Mouse (Mus musculus) MEL (cell line): ENCODE data around the gene Nup210l. TPM values are rescaled to one million over a fixed set of nuclear protein-coding genes. Genes with fewer than 3 reads are reported as not detected.

Source experiments
- DNase-seq: peaks from one replicate; pipeline ENCODE4 v3.0.0; 2011; ENCODE audit warnings: low read depth, low spot score
- H3K27ac ChIP-seq: 2 replicates; pipeline ENCODE4 v1.5.1; 2012; ENCODE audit warnings: low read depth, mild to moderate bottlenecking, control low read depth, low read length, moderate library complexity; ENCODE audit not compliant: control insufficient read depth
- H3K27me3 ChIP-seq, 2 experiments: fragments of 150-350 bp in 1 of 2; sonication (generic) in 1 of 2; 2 replicates each; pipeline ENCODE4 v1.6.1; 2012; ENCODE audit warnings: low read length in 2 of 2, mild to moderate bottlenecking in 2 of 2, improper control_type of control experiment in 1 of 2, moderate library complexity in 1 of 2; ENCODE audit not compliant: insufficient read depth in 2 of 2, control insufficient read depth in 1 of 2
- H3K36me3 ChIP-seq, 2 experiments: 2 replicates each; pipeline ENCODE4 v1.6.1; 2012 to 2014; ENCODE audit warnings: low read length in 2 of 2, improper control_type of control experiment in 1 of 2, inconsistent platforms in 1 of 2, mild to moderate bottlenecking in 1 of 2; ENCODE audit not compliant: insufficient read depth in 2 of 2, control insufficient read depth in 1 of 2
- H3K4me1 ChIP-seq, 2 experiments: fragments of 150-350 bp in 1 of 2; sonication (generic) in 1 of 2; 2 replicates each; pipeline ENCODE4 v1.6.1; 2012; ENCODE audit warnings: low read length in 2 of 2, improper control_type of control experiment in 1 of 2, mild to moderate bottlenecking in 1 of 2; ENCODE audit not compliant: insufficient read depth in 2 of 2, control insufficient read depth in 1 of 2
- H3K4me3 ChIP-seq, 2 experiments: fragments of 150-350 bp in 1 of 2; sonication (generic) in 1 of 2; 2 replicates each; pipeline ENCODE4 v1.5.1; 2012; ENCODE audit warnings: low read depth in 2 of 2, low read length in 2 of 2, mild to moderate bottlenecking in 2 of 2, moderate library complexity in 2 of 2, control low read depth in 1 of 2, improper control_type of control experiment in 1 of 2; ENCODE audit not compliant: control insufficient read depth in 1 of 2, insufficient read depth in 1 of 2
- H3K79me2 ChIP-seq: 2 replicates; pipeline ENCODE4 v1.6.1; 2012; ENCODE audit warnings: mild to moderate bottlenecking, low read length, moderate library complexity; ENCODE audit not compliant: control insufficient read depth, poor library complexity, insufficient read depth
- H3K9ac ChIP-seq: 2 replicates; pipeline ENCODE4 v1.6.1; 2012; ENCODE audit warnings: low read depth, mild to moderate bottlenecking, control low read depth, low read length, moderate library complexity; ENCODE audit not compliant: control insufficient read depth, poor library complexity, severe bottlenecking
- H3K9me3 ChIP-seq: fragments of 150-350 bp; sonication (generic); replicated peaks from 2 replicates; pipeline ENCODE4 v1.6.1; 2012; ENCODE audit warnings: mild to moderate bottlenecking, low read length, improper control_type of control experiment, moderate library complexity; ENCODE audit not compliant: insufficient read depth
- BHLHE40 ChIP-seq: IDR thresholded peaks from 2 replicates; pipeline ENCODE4 v1.6.1; 2012; ENCODE audit warnings: low read depth, mild to moderate bottlenecking, inconsistent platforms, low read length, improper control_type of control experiment, borderline replicate concordance
- CHD2 ChIP-seq: IDR thresholded peaks from 2 replicates; pipeline ENCODE4 v1.6.1; 2011; ENCODE audit warnings: low read length, improper control_type of control experiment
- CTCF ChIP-seq, 3 experiments: IDR thresholded peaks in 2 of 3; conservative IDR thresholded peaks in 1 of 3; 2 replicates each; pipeline ENCODE4 v1.5.1; 2011 to 2012; ENCODE audit warnings: low read length in 3 of 3, low read depth in 2 of 3, mild to moderate bottlenecking in 2 of 3, improper control_type of control experiment in 1 of 3, inconsistent platforms in 1 of 3, mixed read lengths in 1 of 3, moderate library complexity in 1 of 3; ENCODE audit not compliant: control insufficient read depth in 1 of 3, insufficient read depth in 1 of 3, poor library complexity in 1 of 3, severe bottlenecking in 1 of 3
- ELF1 ChIP-seq: IDR thresholded peaks from 2 replicates; pipeline ENCODE4 v1.6.1; 2014; ENCODE audit warnings: low read depth, mild to moderate bottlenecking, inconsistent platforms, low read length, improper control_type of control experiment, moderate library complexity
- EP300 ChIP-seq, 2 experiments: IDR thresholded peaks; 2 replicates each; pipeline ENCODE4 v1.6.1; 2011; ENCODE audit warnings: improper control_type of control experiment in 2 of 2, low read length in 2 of 2, low read depth in 1 of 2, mild to moderate bottlenecking in 1 of 2
- GABPA ChIP-seq: IDR thresholded peaks from 2 replicates; pipeline ENCODE4 v1.6.1; 2012; ENCODE audit warnings: low read depth, mild to moderate bottlenecking, inconsistent platforms, low read length, improper control_type of control experiment, moderate library complexity
- HCFC1 ChIP-seq: IDR thresholded peaks from 2 replicates; pipeline ENCODE4 v1.6.1; 2012; ENCODE audit warnings: low read depth, mild to moderate bottlenecking, inconsistent platforms, low read length, improper control_type of control experiment, moderate library complexity
- MAFK ChIP-seq: IDR thresholded peaks from 2 replicates; pipeline ENCODE4 v1.6.1; 2011; ENCODE audit warnings: low read depth, mild to moderate bottlenecking, low read length, improper control_type of control experiment, borderline replicate concordance
- MAX ChIP-seq: IDR thresholded peaks from 2 replicates; pipeline ENCODE4 v1.6.1; 2011; ENCODE audit warnings: low read length, improper control_type of control experiment
- MAZ ChIP-seq: IDR thresholded peaks from 2 replicates; pipeline ENCODE4 v1.6.1; 2012; ENCODE audit warnings: low read depth, mild to moderate bottlenecking, inconsistent platforms, low read length, improper control_type of control experiment
- MYB ChIP-seq: IDR thresholded peaks from 2 replicates; pipeline ENCODE4 v1.6.1; 2011; ENCODE audit warnings: mild to moderate bottlenecking, low read depth, low read length, improper control_type of control experiment
- NRF1 ChIP-seq: IDR thresholded peaks from 2 replicates; pipeline ENCODE4 v1.6.1; 2014; ENCODE audit warnings: low read depth, mild to moderate bottlenecking, inconsistent platforms, low read length, improper control_type of control experiment, moderate library complexity; ENCODE audit not compliant: poor library complexity, insufficient read depth, severe bottlenecking
- POLR2A ChIP-seq, 2 experiments: IDR thresholded peaks; 2 replicates each; pipeline ENCODE4 v1.6.1; 2011 to 2012; ENCODE audit warnings: low read length in 2 of 2, mild to moderate bottlenecking in 2 of 2, control low read depth in 1 of 2, improper control_type of control experiment in 1 of 2, low read depth in 1 of 2, moderate library complexity in 1 of 2; ENCODE audit not compliant: control insufficient read depth in 1 of 2, insufficient read depth in 1 of 2, poor library complexity in 1 of 2
- RAD21 ChIP-seq: IDR thresholded peaks from 2 replicates; pipeline ENCODE4 v1.6.1; 2011; ENCODE audit warnings: mild to moderate bottlenecking, low read depth, low read length, improper control_type of control experiment
- SIN3A ChIP-seq: IDR thresholded peaks from 2 replicates; pipeline ENCODE4 v1.6.1; 2012; ENCODE audit warnings: low read length, improper control_type of control experiment, inconsistent platforms
- TAL1 ChIP-seq: IDR thresholded peaks from 2 replicates; pipeline ENCODE4 v1.6.1; 2012; ENCODE audit warnings: mild to moderate bottlenecking, inconsistent platforms, low read length, moderate library complexity, mixed read lengths
- USF2 ChIP-seq, 2 experiments: IDR thresholded peaks; 2 replicates each; pipeline ENCODE4 v1.6.1; 2011 to 2012; ENCODE audit warnings: improper control_type of control experiment in 2 of 2, low read length in 2 of 2, borderline replicate concordance in 1 of 2, inconsistent platforms in 1 of 2, low read depth in 1 of 2, mild to moderate bottlenecking in 1 of 2; ENCODE audit not compliant: insufficient read depth in 1 of 2
- ZKSCAN1 ChIP-seq: IDR thresholded peaks from 2 replicates; pipeline ENCODE4 v1.6.1; 2012; ENCODE audit warnings: low read depth, mild to moderate bottlenecking, inconsistent platforms, low read length, improper control_type of control experiment, moderate library complexity
- ZNF384 ChIP-seq: IDR thresholded peaks from 2 replicates; pipeline ENCODE4 v1.6.1; 2012; ENCODE audit warnings: low read depth, mild to moderate bottlenecking, inconsistent platforms, low read length, improper control_type of control experiment
- polyA plus RNA-seq, 2 experiments: library from polyadenylated mRNA; stranded (reverse) in 1 of 2; unstranded in 1 of 2; fragments of >175 nt in 1 of 2; fragments of >200 nt in 1 of 2; gene quantifications; 2 replicates each; pipeline versions ENCODE4 v1.2.1 to v1.2.4; 2012; ENCODE audit warnings: low replicate concordance in 2 of 2, low read depth in 1 of 2; ENCODE audit not compliant: insufficient read length in 2 of 2, insufficient read depth in 1 of 2, missing spikeins in 1 of 2
- total RNA-seq: library from RNA; depleted of rRNA; stranded (reverse); fragments of 300-350 nt; gene quantifications from 2 replicates; pipeline ENCODE4 v1.2.3, GENCODE M21; 2012; rRNA removed

Gene Nup210l
- total and polyA plus RNA-seq, 3 experiments, result 0.54 to 0.65 TPM; not detected in 1

- H3K27me3 ChIP-seq, result no peaks in the 10 kb centered on the region
- H3K36me3 ChIP-seq, result peaks cover 5 to 11% of the 10 kb centered on the region in 2 experiments
- H3K9me3 ChIP-seq, result no peaks in the 10 kb centered on the region
- DNase-seq, result no peak
- TF ChIP-seq MYB (no peak), HCFC1 (no peak), ELF1 (no peak), GABPA (no peak), USF2 (IDR thresholded peaks at IDR 0.05; ENCODE audit: borderline replicate concordance in 1 of 2, insufficient read depth in 1 of 2, low read depth in 1 of 2, low read length in 2 of 2) (no peak), EP300 (IDR thresholded peaks at IDR 0.05; ENCODE audit: low read depth in 1 of 2, low read length in 2 of 2) (no peak), ZNF384 (no peak), ZKSCAN1 (no peak), MAX (no peak), NRF1 (no peak), CHD2 (no peak), SIN3A (no peak), MAFK (no peak)
- H3K4me3 ChIP-seq, result no peak overlapping the region
- peaks cover 22% of the 10 kb centered on the region for H3K79me2 ChIP-seq
- H3K9ac ChIP-seq, result no peak overlapping the region
- peaks cover 3 to 5% of the 10 kb centered on the region in 2 experiments; a peak in 3 of 4 replicates for H3K4me1 ChIP-seq
- no peak overlapping the region for H3K27ac ChIP-seq
Observed at GRCm38 (mm10) chr3:90256731-90257530, 153.0 kb downstream of the Nup210l start.

- no peaks in the 10 kb centered on the region for H3K27me3 ChIP-seq
- no peaks in the 10 kb centered on the region for H3K9me3 ChIP-seq
- peaks cover 3 to 5% of the 10 kb centered on the region in 2 experiments; a peak in 3 of 4 replicates for H3K4me1 ChIP-seq
- peaks cover 5 to 11% of the 10 kb centered on the region in 2 experiments for H3K36me3 ChIP-seq
- H3K9ac ChIP-seq, result no peak overlapping the region
- H3K4me3 ChIP-seq, result no peak overlapping the region
- H3K79me2 ChIP-seq, result peaks cover 22% of the 10 kb centered on the region
- TF ChIP-seq HCFC1 (no peak), TAL1 (no peak), RAD21 (no peak), ZKSCAN1 (no peak), BHLHE40 (no peak), CTCF (IDR thresholded peaks at IDR 0.05 in 2 of 3, conservative IDR thresholded peaks at IDR 0.05 in 1 of 3; ENCODE audit: control insufficient read depth in 1 of 3, insufficient read depth in 1 of 3, low read depth in 2 of 3, low read length in 3 of 3, poor library complexity in 1 of 3, severe bottlenecking in 1 of 3) (no peak), POLR2A (IDR thresholded peaks at IDR 0.05; ENCODE audit: control insufficient read depth in 1 of 2, insufficient read depth in 1 of 2, low read depth in 1 of 2, low read length in 2 of 2, poor library complexity in 1 of 2) (no peak), MAZ (no peak)
- DNase-seq, result no peak
- no peak overlapping the region for H3K27ac ChIP-seq
Observed at GRCm38 (mm10) chr3:90258521-90258920, 154.6 kb downstream of the Nup210l start.

Other genes with a start within 250 kb of the Nup210l start
- 0.13 and 0.15 TPM in 2 replicates for gene Il6ra, start 190.9 kb upstream of the Nup210l start, total RNA-seq
- gene Il6ra, start 190.9 kb upstream of the Nup210l start, polyA plus RNA-seq, result 1 to 10 TPM in 1 of 2 experiments, not detected in 1; 3.4 TPM
- gene Atp8b2, start 140.6 kb upstream of the Nup210l start, total RNA-seq, result 26.2 and 27.1 TPM in 2 replicates
- 10 to 100 TPM in 1 of 2 experiments, not detected in 1; 44.7 TPM for gene Atp8b2, start 140.6 kb upstream of the Nup210l start, polyA plus RNA-seq
- gene Hax1, start 105.4 kb upstream of the Nup210l start, total RNA-seq, result 232 and 318 TPM in 2 replicates
- gene Hax1, start 105.4 kb upstream of the Nup210l start, polyA plus RNA-seq, result 100 to 1,000 TPM in 1 of 2 experiments, not detected in 1; 322 TPM
- gene 4933434E20Rik, start 52.5 kb upstream of the Nup210l start, total RNA-seq, result 152 and 161 TPM in 2 replicates
- 100 to 1,000 TPM; 184 to 227 TPM for gene 4933434E20Rik, start 52.5 kb upstream of the Nup210l start, polyA plus RNA-seq
- gene Ubap2l, start 51.5 kb upstream of the Nup210l start, total RNA-seq, result 102 and 107 TPM in 2 replicates
- gene Ubap2l, start 51.5 kb upstream of the Nup210l start, polyA plus RNA-seq, result 100 to 1,000 TPM; 247 to 442 TPM
- gene Tpm3, start 31.5 kb upstream of the Nup210l start, total RNA-seq, result 274 and 314 TPM in 2 replicates
- gene Tpm3, start 31.5 kb upstream of the Nup210l start, polyA plus RNA-seq, result 100 to 1,000 TPM; 205 to 273 TPM
- gene Rps27, start 109.5 kb downstream of the Nup210l start, total RNA-seq, result 5,481 and 6,504 TPM in 2 replicates
- gene Rps27, start 109.5 kb downstream of the Nup210l start, polyA plus RNA-seq, result 1,000 to 10,000 TPM in 1 of 2 experiments, not detected in 1; 2,476 TPM
- 4.3 and 5.1 TPM in 2 replicates for gene Rab13, start 109.6 kb downstream of the Nup210l start, total RNA-seq
- gene Rab13, start 109.6 kb downstream of the Nup210l start, polyA plus RNA-seq, result 1 to 10 TPM in 1 of 2 experiments, not detected in 1; 7.7 TPM
- 76.0 and 107 TPM in 2 replicates for gene Jtb, start 127.5 kb downstream of the Nup210l start, total RNA-seq
- 100 to 1,000 TPM in 1 of 2 experiments, not detected in 1; 103 TPM for gene Jtb, start 127.5 kb downstream of the Nup210l start, polyA plus RNA-seq
- gene Creb3l4, start 139.4 kb downstream of the Nup210l start, total RNA-seq, result 0.08 TPM in 1 of 2 replicates, not detected in the other
- under 1 TPM in 1 of 2 experiments, not detected in 1; 0.07 TPM for gene Creb3l4, start 139.4 kb downstream of the Nup210l start, polyA plus RNA-seq
- 47.2 and 58.5 TPM in 2 replicates for gene Slc39a1, start 144.0 kb downstream of the Nup210l start, total RNA-seq
- 10 to 100 TPM; 61.7 to 80.5 TPM for gene Slc39a1, start 144.0 kb downstream of the Nup210l start, polyA plus RNA-seq
- gene Crtc2, start 150.0 kb downstream of the Nup210l start, total RNA-seq, result 7.1 and 7.6 TPM in 2 replicates
- gene Crtc2, start 150.0 kb downstream of the Nup210l start, polyA plus RNA-seq, result 10 to 100 TPM in 1 of 2 experiments, not detected in 1; 66.9 TPM
- gene Dennd4b, start 161.1 kb downstream of the Nup210l start, total RNA-seq, result 10.3 and 11.6 TPM in 2 replicates
- gene Dennd4b, start 161.1 kb downstream of the Nup210l start, polyA plus RNA-seq, result 10 to 100 TPM in 1 of 2 experiments, not detected in 1; 27.1 TPM
- 9.1 and 12.3 TPM in 2 replicates for gene Gatad2b, start 189.0 kb downstream of the Nup210l start, total RNA-seq
- gene Gatad2b, start 189.0 kb downstream of the Nup210l start, polyA plus RNA-seq, result 10 to 100 TPM in 1 of 2 experiments, not detected in 1; 37.6 TPM